Mouse (Mus musculus) T-helper 1 cell (primary cell): ENCODE measurements around the gene Cdkl3.
"Not testable (repeated sequence)": the region's sequence is repeated elsewhere in the genome, so short reads cannot be mapped to it uniquely, and the experiment has no call there.

ENCODE experiments used
- in situ Hi-C: fragments of 300-600 bp; cut with MboI, MseI; formaldehyde crosslinking; loops from one replicate; pipeline ENCODE4 v1.15.1; 2025; ENCODE audit warnings: high pct_unique_total_duplicates

Cdkl3 gene

DNA sequence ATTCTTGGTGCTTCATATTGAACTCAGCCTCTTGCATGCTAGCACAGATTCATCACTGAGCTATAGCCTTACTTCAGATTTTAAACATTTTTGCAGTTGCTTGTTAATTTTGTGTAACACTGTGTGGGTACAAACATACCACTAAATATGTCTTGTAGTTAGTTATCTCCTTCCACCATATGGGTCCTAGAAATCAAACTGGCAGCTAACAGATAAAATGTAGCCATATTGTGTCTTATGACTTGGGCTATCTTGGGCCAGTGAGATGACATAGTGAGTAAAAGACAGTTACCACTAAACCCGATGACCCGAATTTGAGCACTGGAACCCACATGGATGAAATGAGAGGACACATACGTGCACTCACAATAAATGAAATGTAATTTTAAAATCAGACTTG, 111.5 kb downstream of the Cdkl3 start:
- in situ Hi-C loops = loop anchor here (5.0 kb wide), 1 partner anchor 58 kb away; no protein-coding TSS in a partner anchor

- in situ Hi-C loops = loop anchor here (5.0 kb wide), 1 partner anchor 59 kb away; no protein-coding TSS in a partner anchor
These were observed 112.1 kb downstream of the Cdkl3 start for GRCm38 (mm10) chr11:52116117-52116516.

- in situ Hi-C loops = loop anchor here (5.0 kb wide), 1 partner anchor 60 kb away; no protein-coding TSS in a partner anchor
These were observed 113.1 kb downstream of the Cdkl3 start for GRCm38 (mm10) chr11:52117156-52117555.

GRCm38 (mm10) chr11:52120415-52120814, 116.4 kb downstream of the Cdkl3 start:
- in situ Hi-C loops = not testable (repeated sequence)

DNA sequence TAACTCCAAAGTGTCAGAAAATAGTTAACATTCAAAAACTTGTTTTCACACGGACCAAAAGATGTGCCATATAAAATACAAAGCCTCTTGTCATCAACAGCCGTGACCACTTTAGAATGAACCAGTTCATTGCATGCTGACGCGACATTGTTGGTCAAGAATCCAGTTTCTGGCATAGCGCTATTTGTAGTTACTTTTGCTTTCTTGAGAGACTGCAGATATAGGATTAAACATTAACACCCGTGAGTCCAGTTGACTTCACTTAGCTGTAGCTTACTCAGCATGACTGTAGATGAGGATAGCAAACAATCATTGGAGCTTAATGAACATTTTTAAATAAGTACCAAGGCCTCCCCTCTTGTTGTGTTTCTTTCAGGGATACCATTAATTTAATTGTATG, 118.0 kb downstream of the Cdkl3 start:
- in situ Hi-C loops = no loop called here

DNA sequence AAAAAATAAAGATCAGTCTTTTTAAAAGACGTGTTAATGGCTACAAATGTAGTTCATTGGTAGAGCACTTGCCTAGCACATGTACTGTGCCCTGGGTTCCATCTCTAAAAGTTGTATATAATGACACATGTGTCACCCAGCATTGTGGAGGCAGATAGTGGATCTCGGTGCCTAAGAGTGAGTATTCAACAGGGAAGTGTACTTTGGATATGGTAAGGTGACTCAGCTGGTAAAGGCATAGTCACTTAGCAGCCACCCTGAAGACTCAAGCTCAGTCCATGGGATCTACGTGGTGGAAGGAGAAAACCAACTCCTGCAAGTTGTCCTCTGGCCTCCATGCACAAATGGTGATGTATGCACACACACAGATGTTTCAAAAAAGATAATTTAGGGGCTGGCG, 120.4 kb downstream of the Cdkl3 start:
- in situ Hi-C loops = no loop called here

- in situ Hi-C loops = no loop called here
These were observed 123.1 kb downstream of the Cdkl3 start for GRCm38 (mm10) chr11:52127169-52127568.

- in situ Hi-C loops = no loop called here
These were observed 123.7 kb downstream of the Cdkl3 start for GRCm38 (mm10) chr11:52127760-52128159.

- in situ Hi-C loops = no loop called here
These were observed 124.5 kb downstream of the Cdkl3 start for GRCm38 (mm10) chr11:52128316-52129061.

DNA sequence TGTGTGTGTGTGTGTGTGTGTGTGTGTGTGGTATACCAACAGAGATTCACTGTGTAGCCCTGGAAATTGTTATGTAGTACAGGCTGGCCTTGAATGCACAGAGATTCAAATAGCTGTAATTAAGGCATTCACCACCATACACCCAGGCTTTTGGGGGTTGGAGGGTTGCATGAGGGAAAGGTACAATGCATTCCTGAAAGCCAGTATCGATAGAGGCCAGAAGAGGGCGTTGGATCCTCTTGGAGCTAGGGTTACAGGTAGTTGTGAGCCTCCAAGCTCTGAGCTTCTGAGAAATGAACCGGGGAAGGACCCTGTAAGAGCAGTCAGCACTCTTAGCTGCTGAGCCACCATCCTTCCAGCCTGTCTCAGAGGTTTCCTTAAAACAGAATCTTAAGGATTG, 125.2 kb downstream of the Cdkl3 start:
- in situ Hi-C loops = no loop called here

- in situ Hi-C loops = no loop called here
These were observed 125.8 kb downstream of the Cdkl3 start for GRCm38 (mm10) chr11:52129621-52130450.

- in situ Hi-C loops = no loop called here
These were observed 126.5 kb downstream of the Cdkl3 start for GRCm38 (mm10) chr11:52130451-52131068.
